Mouse (Mus musculus) myocyte (in vitro differentiated cells): ENCODE data around the gene Fcho1. TPM values are rescaled to one million over a fixed set of nuclear protein-coding genes. Genes with fewer than 3 reads are reported as not detected.

Source experiments
- H3K27me3 ChIP-seq: one replicate; pipeline ENCODE4 v1.6.1; 2011; ENCODE audit not compliant: control insufficient read depth, insufficient read depth, insufficient read length
- H3K36me3 ChIP-seq: one replicate; pipeline ENCODE4 v1.6.1; 2011; ENCODE audit not compliant: control insufficient read depth, insufficient read depth
- H3K4me2 ChIP-seq: one replicate; pipeline ENCODE4 v1.6.1; 2011; ENCODE audit warnings: low read depth, control low read depth
- H3K4me3 ChIP-seq: one replicate; pipeline ENCODE4 v1.5.1; 2011; ENCODE audit warnings: mild to moderate bottlenecking, control low read depth, moderate library complexity
- H3K79me2 ChIP-seq: one replicate; pipeline ENCODE4 v1.6.1; 2011; ENCODE audit not compliant: control insufficient read depth, insufficient read depth
- H3ac ChIP-seq: one replicate; pipeline ENCODE4 v1.6.1; 2011; ENCODE audit not compliant: control insufficient read depth, insufficient read length
- CEBPB ChIP-seq: IDR thresholded peaks from 2 replicates; pipeline ENCODE4 v1.6.1; 2011; ENCODE audit warnings: mild to moderate bottlenecking, moderate library complexity; ENCODE audit not compliant: poor library complexity, insufficient read depth, severe bottlenecking
- E2F4 ChIP-seq: IDR thresholded peaks from one replicate; pipeline ENCODE4 v1.6.1; 2011; ENCODE audit warnings: mild to moderate bottlenecking, control low read depth, moderate library complexity; ENCODE audit not compliant: insufficient read depth
- MAX ChIP-seq: IDR thresholded peaks from one replicate; pipeline ENCODE4 v1.6.1; 2011; ENCODE audit warnings: low read depth, mild to moderate bottlenecking, control low read depth
- MYOD1 ChIP-seq, 3 experiments: IDR thresholded peaks; one replicate each; pipeline ENCODE4 v1.6.1; 2011; ENCODE audit warnings: control low read depth in 2 of 3, low read depth in 2 of 3, mild to moderate bottlenecking in 2 of 3, moderate library complexity in 1 of 3; ENCODE audit not compliant: insufficient read length in 2 of 3, control insufficient read depth in 1 of 3
- MYOG ChIP-seq, 3 experiments: IDR thresholded peaks; one replicate each; pipeline ENCODE4 v1.6.1; 2011; ENCODE audit warnings: control low read depth in 2 of 3, low read depth in 2 of 3, mild to moderate bottlenecking in 2 of 3; ENCODE audit not compliant: insufficient read length in 2 of 3, control insufficient read depth in 1 of 3, insufficient read depth in 1 of 3
- POLR2A ChIP-seq: IDR thresholded peaks from one replicate; pipeline ENCODE4 v1.6.1; 2011; ENCODE audit warnings: low read depth, mild to moderate bottlenecking, control low read depth, moderate library complexity; ENCODE audit not compliant: insufficient read length
- POLR2AphosphoS2 ChIP-seq: IDR thresholded peaks from one replicate; pipeline ENCODE4 v1.6.1; 2011; ENCODE audit warnings: low read depth, control low read depth; ENCODE audit not compliant: insufficient read length
- REST ChIP-seq: IDR thresholded peaks from one replicate; pipeline ENCODE4 v1.6.1; 2011; ENCODE audit warnings: mild to moderate bottlenecking, control low read depth, moderate library complexity; ENCODE audit not compliant: insufficient read depth, insufficient read length
- SRF ChIP-seq: IDR thresholded peaks from one replicate; pipeline ENCODE4 v1.6.1; 2011; ENCODE audit warnings: low read depth; ENCODE audit not compliant: control insufficient read depth, insufficient read length
- TCF12 ChIP-seq: IDR thresholded peaks from one replicate; pipeline ENCODE4 v1.6.1; 2011; ENCODE audit warnings: mild to moderate bottlenecking, control low read depth; ENCODE audit not compliant: poor library complexity, insufficient read depth, severe bottlenecking
- TCF3 ChIP-seq: IDR thresholded peaks from one replicate; pipeline ENCODE4 v1.6.1; 2011; ENCODE audit warnings: low read depth, control low read depth; ENCODE audit not compliant: insufficient read length
- USF1 ChIP-seq: IDR thresholded peaks from one replicate; pipeline ENCODE4 v1.6.1; 2011; ENCODE audit warnings: low read depth, mild to moderate bottlenecking, control low read depth, moderate library complexity
- polyA plus RNA-seq: library from polyadenylated mRNA; unstranded; fragments of >200 nt; fragmentation: generic; extraction: Trizol; gene quantifications from one replicate; pipeline ENCODE4 v1.2.1, GENCODE M21; 2012; ENCODE audit warnings: missing spikeins

Fcho1 gene
- polyA plus RNA-seq, 1 experiment = not detected

DNA sequence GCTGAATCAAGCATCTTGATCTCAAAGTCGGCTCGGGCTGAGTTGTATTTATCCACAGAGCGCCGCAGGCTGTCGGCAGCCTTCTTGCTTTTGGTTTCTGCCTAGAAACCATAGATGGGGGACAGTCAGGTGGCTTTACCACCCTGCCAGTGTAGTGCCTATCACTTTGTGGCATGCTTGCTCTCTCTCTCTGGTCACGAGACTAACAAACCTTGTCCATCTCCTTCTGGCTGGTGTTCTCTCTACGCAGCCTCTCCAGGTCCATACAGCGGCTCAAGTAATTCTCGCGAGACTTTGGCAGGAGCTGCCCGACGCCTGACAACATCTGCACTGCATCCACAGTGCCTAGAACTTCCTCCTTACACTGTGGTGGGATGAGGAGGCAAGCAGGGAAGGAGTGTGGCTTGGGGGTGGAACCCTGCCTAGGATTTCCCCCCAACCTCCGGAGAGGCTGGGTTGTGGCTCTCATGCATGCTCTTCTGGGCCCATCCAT lies 8.9 kb downstream of the Fcho1 start:
- Histone ChIP-seq H3K79me2 (no peaks in the 10 kb centered on the region), H3K4me3 (no peak overlapping the region), H3K27me3 (peaks cover 42% of the 10 kb centered on the region), H3ac (no peak overlapping the region), H3K36me3 (no peaks in the 10 kb centered on the region), H3K4me2 (no peak overlapping the region)
- TF ChIP-seq TCF12 (no peak), POLR2AphosphoS2 (no peak), SRF (no peak), MYOD1 (IDR thresholded peaks at IDR 0.05; ENCODE audit: control insufficient read depth in 1 of 3, insufficient read length in 2 of 3, low read depth in 2 of 3) (no peak), CEBPB (no peak)

DNA sequence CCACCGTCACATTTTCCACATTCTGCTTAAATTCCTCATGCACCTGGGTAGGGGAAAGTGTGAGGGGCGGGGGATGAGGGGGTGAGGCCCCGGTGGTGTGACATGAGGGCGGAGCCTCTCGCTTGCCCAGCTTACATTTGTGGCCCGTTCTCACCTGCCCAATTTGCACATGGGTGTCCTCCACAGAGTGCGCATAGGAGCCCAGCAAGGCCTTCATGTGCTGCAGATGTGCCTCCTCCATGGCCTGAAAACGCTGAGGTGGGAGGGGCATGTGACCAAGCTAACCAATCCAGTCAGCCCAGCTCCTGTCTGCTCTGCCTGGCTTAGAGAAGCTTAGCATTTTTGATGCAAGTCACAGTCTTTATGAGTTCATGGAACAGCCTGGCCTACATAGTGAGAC lies 10.0 kb downstream of the Fcho1 start:
- H3K27me3 ChIP-seq = peaks cover 39% of the 10 kb centered on the region
- H3K4me3 ChIP-seq = no peak overlapping the region
- no peaks in the 10 kb centered on the region for H3K79me2 ChIP-seq
- H3K36me3 ChIP-seq = no peaks in the 10 kb centered on the region
- no peak overlapping the region for H3K4me2 ChIP-seq
- TF ChIP-seq POLR2A (no peak), REST (no peak), USF1 (no peak), TCF12 (no peak), MYOD1 (IDR thresholded peaks at IDR 0.05; ENCODE audit: control insufficient read depth in 1 of 3, insufficient read length in 2 of 3, low read depth in 2 of 3) (no peak), TCF3 (no peak)
- no peak overlapping the region for H3ac ChIP-seq

DNA sequence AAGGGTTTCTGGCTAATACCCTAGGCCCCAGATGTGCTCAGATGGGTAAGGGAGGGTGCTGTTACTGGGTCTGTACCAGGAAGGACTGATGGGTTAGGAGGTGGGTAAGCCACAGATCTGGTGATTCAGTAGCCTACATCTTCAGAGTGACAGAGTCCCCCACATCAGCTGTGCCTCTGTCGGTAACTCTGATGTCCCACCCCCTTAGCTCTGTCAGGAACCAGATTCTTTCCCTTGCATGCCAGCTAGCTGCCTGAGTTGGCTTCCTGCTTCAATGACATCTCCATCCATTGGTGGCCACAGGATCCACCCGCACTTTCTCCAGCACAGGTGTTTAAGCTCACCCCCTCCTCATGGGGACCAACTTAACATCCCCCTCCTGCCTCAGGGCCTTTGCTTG lies 13.9 kb downstream of the Fcho1 start:
- H3ac ChIP-seq = no peak overlapping the region
- peaks cover 35% of the 10 kb centered on the region for H3K27me3 ChIP-seq
- no peaks in the 10 kb centered on the region for H3K36me3 ChIP-seq
- H3K79me2 ChIP-seq = no peaks in the 10 kb centered on the region
- H3K4me3 ChIP-seq = no peak overlapping the region
- H3K4me2 ChIP-seq = no peak overlapping the region
- TF ChIP-seq CEBPB (no peak), USF1 (no peak), TCF3 (no peak), MAX (no peak), POLR2A (no peak), SRF (no peak), E2F4 (no peak), MYOG (IDR thresholded peaks at IDR 0.05; ENCODE audit: control insufficient read depth in 1 of 3, insufficient read depth in 1 of 3, insufficient read length in 2 of 3, low read depth in 2 of 3) (no peak), MYOD1 (IDR thresholded peaks at IDR 0.05; ENCODE audit: control insufficient read depth in 1 of 3, insufficient read length in 2 of 3, low read depth in 2 of 3) (no peak), TCF12 (no peak), REST (no peak), POLR2AphosphoS2 (no peak)

DNA sequence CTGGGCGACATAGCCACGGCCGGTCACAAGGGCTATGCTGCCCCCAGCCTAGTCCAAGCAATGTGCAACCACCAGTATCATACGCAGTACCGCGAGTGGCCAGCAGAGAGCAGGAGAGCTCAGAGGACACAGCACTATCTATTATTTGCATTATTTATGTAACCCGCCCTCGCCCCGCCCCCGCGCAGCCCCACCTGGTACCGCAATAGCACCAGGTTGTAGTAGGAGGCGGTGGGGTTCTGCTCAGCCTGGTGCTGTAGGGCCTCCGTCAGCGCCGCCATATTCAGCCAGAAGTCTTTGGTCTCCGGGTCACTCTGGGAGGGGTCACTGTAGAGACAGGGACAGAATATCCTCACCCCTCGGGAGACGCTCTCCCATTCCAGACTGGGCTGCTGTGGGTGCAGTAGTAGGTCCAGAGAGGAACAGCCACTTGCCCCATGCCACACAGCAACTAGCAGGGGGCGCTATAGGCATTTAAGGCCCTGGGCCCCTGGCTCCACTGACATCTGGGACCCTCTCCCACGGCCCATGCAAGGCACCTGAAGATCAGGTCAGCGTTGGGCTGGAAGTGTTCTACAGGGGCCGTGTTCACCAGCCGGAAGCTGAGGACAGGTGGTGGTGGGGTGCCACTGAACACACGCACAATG lies 15.6 kb downstream of the Fcho1 start:
- no peaks in the 10 kb centered on the region for H3K36me3 ChIP-seq
- H3K79me2 ChIP-seq = no peaks in the 10 kb centered on the region
- H3ac ChIP-seq = no peak overlapping the region
- no peak overlapping the region for H3K4me2 ChIP-seq
- TF ChIP-seq TCF12 = no peak
- no peak for TF ChIP-seq MYOD1 (IDR thresholded peaks at IDR 0.05; ENCODE audit: control insufficient read depth in 1 of 3, insufficient read length in 2 of 3, low read depth in 2 of 3)
- no peak for TF ChIP-seq CEBPB
- no peak for TF ChIP-seq POLR2AphosphoS2
- TF ChIP-seq USF1 = no peak
- no peak for TF ChIP-seq REST
- TF ChIP-seq POLR2A = no peak
- TF ChIP-seq TCF3 = no peak
- TF ChIP-seq MAX = no peak
- no peak for TF ChIP-seq E2F4
- peaks cover 24% of the 10 kb centered on the region for H3K27me3 ChIP-seq
- no peak overlapping the region for H3K4me3 ChIP-seq

DNA sequence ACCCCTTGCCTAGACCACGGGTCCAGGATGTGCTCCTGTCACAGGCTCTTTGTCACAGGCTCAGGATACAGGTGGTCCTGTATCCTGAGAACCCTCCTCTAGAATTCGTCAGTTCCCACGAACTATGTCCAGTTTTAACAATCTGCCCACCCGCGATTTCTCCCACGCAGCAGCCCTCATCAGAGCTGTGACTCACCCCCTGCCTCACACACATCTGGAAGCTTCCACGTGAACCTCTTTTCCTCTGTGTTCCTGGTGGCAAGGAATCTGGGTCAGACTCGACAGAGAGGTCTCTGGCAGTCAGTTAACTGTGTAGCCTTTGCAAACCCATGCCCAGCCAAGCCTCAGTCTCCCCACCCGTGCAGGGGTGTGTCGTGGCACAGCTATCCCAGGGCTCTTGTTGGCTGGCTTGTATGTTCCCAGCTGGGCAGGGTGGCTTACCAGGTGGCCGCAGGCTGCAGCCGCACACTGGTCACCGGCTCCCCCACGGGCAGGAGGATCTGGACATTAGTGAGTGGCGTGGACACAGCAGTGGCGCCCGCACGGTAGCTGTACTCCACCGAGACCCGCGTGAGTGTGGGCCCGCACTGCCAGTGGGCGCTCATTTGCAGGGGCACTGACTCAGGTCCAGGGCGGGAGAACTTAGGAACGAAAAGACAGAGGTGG lies 16.2 kb downstream of the Fcho1 start:
- H3K79me2 ChIP-seq = no peaks in the 10 kb centered on the region
- H3ac ChIP-seq = no peak overlapping the region
- no peak for TF ChIP-seq MYOG (IDR thresholded peaks at IDR 0.05; ENCODE audit: control insufficient read depth in 1 of 3, insufficient read depth in 1 of 3, insufficient read length in 2 of 3, low read depth in 2 of 3)
- TF ChIP-seq REST = no peak
- TF ChIP-seq MYOD1 (IDR thresholded peaks at IDR 0.05; ENCODE audit: control insufficient read depth in 1 of 3, insufficient read length in 2 of 3, low read depth in 2 of 3) = no peak
- no peak for TF ChIP-seq E2F4
- TF ChIP-seq TCF3 = no peak
- TF ChIP-seq SRF = no peak
- TF ChIP-seq MAX = no peak
- no peak for TF ChIP-seq POLR2AphosphoS2
- no peak for TF ChIP-seq USF1
- no peak for TF ChIP-seq TCF12
- no peak for TF ChIP-seq CEBPB
- TF ChIP-seq POLR2A = no peak
- H3K4me2 ChIP-seq = no peak overlapping the region
- no peak overlapping the region for H3K4me3 ChIP-seq
- no peaks in the 10 kb centered on the region for H3K36me3 ChIP-seq
- H3K27me3 ChIP-seq = peaks cover 24% of the 10 kb centered on the region
